Mouse (Mus musculus): ENCODE measurements around the gene Pds5b. TPM values are rescaled to one million over a fixed set of nuclear protein-coding genes. Genes with fewer than 3 reads are reported as not detected.
"Not testable (repeated sequence)": the region's sequence is repeated elsewhere in the genome, so short reads cannot be mapped to it uniquely, and the experiment has no call there.

Gene Pds5b
- polyA plus RNA-seq (2014; fragmentation: Nextera tagmentation; extraction: Ambion mirVana) = 27.1 and 29.5 TPM in 2 replicates

DNA sequence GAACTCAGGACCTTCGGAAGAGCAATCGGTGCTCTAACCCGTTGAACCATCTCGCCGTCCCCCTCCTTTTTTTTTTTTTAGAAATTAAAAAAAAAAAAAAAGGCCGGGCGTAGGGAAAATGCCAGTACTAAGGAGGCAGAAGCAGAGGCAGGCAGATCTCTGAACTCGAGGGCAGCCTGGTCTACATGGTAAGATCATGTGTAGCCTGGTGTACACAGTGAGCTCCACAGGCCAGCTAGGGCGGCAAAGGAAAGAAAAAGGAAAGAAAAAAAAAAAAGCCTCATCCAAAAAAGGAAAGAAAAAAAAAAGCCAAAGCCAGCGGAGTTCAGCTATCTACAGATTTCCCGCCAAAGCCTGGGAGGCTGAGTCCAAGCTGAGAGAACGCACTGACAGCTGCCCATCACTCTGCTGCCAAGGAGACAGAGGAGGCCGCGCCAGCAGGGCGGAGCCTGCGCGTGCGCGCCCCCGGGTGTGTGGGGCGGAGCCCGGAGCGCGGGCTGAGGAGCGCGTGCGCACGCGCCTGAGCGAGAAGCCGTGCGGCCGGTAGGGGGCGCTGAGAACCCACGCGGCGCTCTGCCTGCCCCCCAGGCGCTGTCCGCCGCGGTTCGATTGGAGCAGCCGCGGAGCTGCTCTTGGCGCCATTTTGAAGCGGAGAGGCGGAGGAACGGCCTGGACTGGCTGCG, at the start of gene Pds5b:
Gene Pds5b (plus strand): TSS at position 587 of the 683 bp plus-strand sequence.
- ATAC-seq (replicated peaks; ENCODE audit: low FRiP score) = peak; percentile 97

DNA sequence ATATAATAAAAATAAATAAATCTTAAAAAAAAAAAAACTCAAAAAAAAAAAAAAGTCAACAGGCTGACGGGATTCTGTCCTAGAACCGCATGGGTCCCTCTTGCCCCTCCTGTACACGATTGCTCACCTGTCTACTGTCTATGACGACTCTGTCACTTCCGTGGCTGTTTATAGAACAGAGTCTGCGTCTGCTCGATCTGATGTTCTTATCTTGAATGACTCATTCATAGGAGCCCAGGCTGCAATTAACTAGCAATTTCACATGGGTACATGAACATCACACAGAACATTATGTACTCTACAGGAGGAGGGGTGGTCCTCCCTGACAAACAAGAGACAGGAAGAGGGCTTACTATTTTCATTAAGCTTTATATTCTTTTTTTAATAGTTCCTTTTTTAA, 48.0 kb upstream of the Pds5b start:
- H3K9ac ChIP-seq (ENCODE audit: low read depth, low read length) = no peak overlapping the region
- DNase-seq (ENCODE audit: low spot score) (no peak), ATAC-seq (replicated peaks; ENCODE audit: low FRiP score) (no peak)
- WGBS = 74% methylated on average over 7 of the region's 7 CpGs
- no peaks in the 10 kb centered on the region for H3K4me1 ChIP-seq (replicated peaks; ENCODE audit: control insufficient read depth, insufficient read depth, low read length)
- H3K4me3 ChIP-seq (ENCODE audit: low read depth, low read length) = no peak overlapping the region
- no peak overlapping the region for H3K27ac ChIP-seq (ENCODE audit: low read depth, low read length)
- no peaks in the 10 kb centered on the region for H3K27me3 ChIP-seq (replicated peaks; ENCODE audit: control insufficient read depth, insufficient read depth, low read length)
- H3K9me3 ChIP-seq (ENCODE audit: control insufficient read depth, low read length) = no peaks in the 10 kb centered on the region
- H3K36me3 ChIP-seq (ENCODE audit: control insufficient read depth, insufficient read depth, low read length) = no peaks in the 10 kb centered on the region
- no peak overlapping the region for H3K4me2 ChIP-seq

More for the DNA sequence above, at the start of gene Pds5b:
- Histone ChIP-seq H3K9me3 (ENCODE audit: control insufficient read depth, low read length) (no peaks in the 10 kb centered on the region), H3K4me2 (peak within 1 kb of the TSS; percentile 67), H3K27me3 (replicated peaks; ENCODE audit: control insufficient read depth, insufficient read depth, low read length) (no peaks in the 10 kb centered on the region), H3K4me1 (replicated peaks; ENCODE audit: control insufficient read depth, insufficient read depth, low read length) (peaks cover 6% of the 10 kb centered on the region), H3K4me3 (ENCODE audit: low read depth, low read length) (peak within 1 kb of the TSS; percentile 95), H3K9ac (ENCODE audit: low read depth, low read length) (peak within 1 kb of the TSS; percentile 98), H3K36me3 (ENCODE audit: control insufficient read depth, insufficient read depth, low read length) (no peaks in the 10 kb centered on the region), H3K27ac (ENCODE audit: low read depth, low read length) (peak within 1 kb of the TSS; percentile 92)
- peak; percentile 93 for DNase-seq (ENCODE audit: low spot score)
- 12% methylated on average over 49 of the region's 49 CpGs for WGBS

DNA sequence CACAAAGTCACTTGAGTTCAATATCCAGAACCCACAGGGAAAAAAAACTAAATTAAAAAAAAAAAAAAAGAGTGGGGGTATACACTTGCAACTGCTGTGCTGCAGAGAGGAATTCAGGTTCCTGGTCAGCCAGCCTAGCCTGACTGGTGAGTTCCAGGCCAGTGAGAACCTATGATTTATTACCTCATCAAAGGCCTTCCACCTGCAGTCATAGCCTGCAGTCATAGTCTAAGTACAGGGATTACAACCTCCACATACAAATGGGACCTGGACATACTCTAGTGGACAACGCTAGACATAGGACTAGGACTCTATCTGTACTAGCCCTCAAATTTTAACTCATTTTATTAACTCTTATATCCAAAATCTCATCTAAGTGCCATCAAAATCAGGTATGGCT, 44.3 kb upstream of the Pds5b start:
- no peak for ATAC-seq (replicated peaks; ENCODE audit: low FRiP score)
- WGBS = 80% methylated on average over 1 of the region's 1 CpGs
- no peaks in the 10 kb centered on the region for H3K36me3 ChIP-seq (ENCODE audit: control insufficient read depth, insufficient read depth, low read length)

DNA sequence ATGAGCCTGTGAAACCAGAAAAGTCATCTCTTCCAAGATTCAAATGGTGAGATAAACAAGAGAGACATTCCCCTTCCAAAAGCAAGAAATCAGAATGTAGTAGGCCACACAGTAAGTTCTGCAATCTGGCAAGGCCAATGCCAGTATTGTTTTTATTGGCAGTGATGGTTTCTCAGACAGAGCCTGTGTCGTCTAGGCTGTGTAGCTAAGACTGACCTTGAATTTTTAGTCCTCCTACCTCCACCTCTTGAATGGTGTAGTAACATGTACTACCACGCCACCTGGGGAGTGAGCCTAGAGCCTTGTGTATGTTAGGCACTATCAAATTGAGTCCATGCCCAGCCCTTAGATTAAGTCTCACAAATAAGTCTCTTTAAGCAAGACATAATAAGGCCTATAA, 43.8 kb upstream of the Pds5b start:
- H3K27me3 ChIP-seq (replicated peaks; ENCODE audit: control insufficient read depth, insufficient read depth, low read length) = no peaks in the 10 kb centered on the region
- no peaks in the 10 kb centered on the region for H3K4me1 ChIP-seq (replicated peaks; ENCODE audit: control insufficient read depth, insufficient read depth, low read length)
- H3K9me3 ChIP-seq (ENCODE audit: control insufficient read depth, low read length) = no peaks in the 10 kb centered on the region
- H3K36me3 ChIP-seq (ENCODE audit: control insufficient read depth, insufficient read depth, low read length) = no peaks in the 10 kb centered on the region
- ATAC-seq (replicated peaks; ENCODE audit: low FRiP score) (no peak), DNase-seq (ENCODE audit: low spot score) (no peak)
- H3K4me2 ChIP-seq = no peak overlapping the region
- no peak overlapping the region for H3K27ac ChIP-seq (ENCODE audit: low read depth, low read length)
- H3K9ac ChIP-seq (ENCODE audit: low read depth, low read length) = no peak overlapping the region
- WGBS = 93% methylated on average over 2 of the region's 2 CpGs
- H3K4me3 ChIP-seq (ENCODE audit: low read depth, low read length) = no peak overlapping the region

More for the DNA sequence above, 44.3 kb upstream of the Pds5b start:
- no peak overlapping the region for H3K4me3 ChIP-seq (ENCODE audit: low read depth, low read length)
- DNase-seq (ENCODE audit: low spot score) = no peak
- H3K27me3 ChIP-seq (replicated peaks; ENCODE audit: control insufficient read depth, insufficient read depth, low read length) = no peaks in the 10 kb centered on the region
- no peaks in the 10 kb centered on the region for H3K4me1 ChIP-seq (replicated peaks; ENCODE audit: control insufficient read depth, insufficient read depth, low read length)
- H3K27ac ChIP-seq (ENCODE audit: low read depth, low read length) = no peak overlapping the region
- no peak overlapping the region for H3K4me2 ChIP-seq
- no peak overlapping the region for H3K9ac ChIP-seq (ENCODE audit: low read depth, low read length)
- H3K9me3 ChIP-seq (ENCODE audit: control insufficient read depth, low read length) = no peaks in the 10 kb centered on the region

DNA sequence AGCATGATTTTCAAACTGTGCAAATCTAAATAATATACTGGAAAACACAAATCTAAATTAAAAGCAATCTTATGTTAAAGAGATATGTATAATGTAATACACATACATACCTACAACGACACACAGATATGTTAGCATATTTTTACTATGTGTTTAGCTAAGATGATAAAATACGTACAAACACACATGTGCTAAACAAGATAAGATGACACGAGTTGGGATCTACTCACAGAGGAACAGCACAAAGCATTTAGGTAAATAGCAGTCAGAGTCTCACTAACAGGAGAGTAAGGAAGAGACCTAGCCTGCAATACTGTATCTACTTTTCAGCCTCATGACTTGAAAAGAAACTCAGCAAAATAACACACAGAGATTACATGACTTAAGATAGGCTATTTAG, 32.1 kb upstream of the Pds5b start:
- Histone ChIP-seq H3K4me1 (replicated peaks; ENCODE audit: control insufficient read depth, insufficient read depth, low read length) (no peaks in the 10 kb centered on the region; the same call in 1 of the 2 replicates), H3K9me3 (ENCODE audit: control insufficient read depth, low read length) (no peaks in the 10 kb centered on the region), H3K9ac (ENCODE audit: low read depth, low read length) (no peak overlapping the region), H3K27me3 (replicated peaks; ENCODE audit: control insufficient read depth, insufficient read depth, low read length) (no peaks in the 10 kb centered on the region), H3K4me3 (ENCODE audit: low read depth, low read length) (no peak overlapping the region), H3K4me2 (no peak overlapping the region), H3K27ac (ENCODE audit: low read depth, low read length) (no peak overlapping the region), H3K36me3 (ENCODE audit: control insufficient read depth, insufficient read depth, low read length) (peaks cover 8% of the 10 kb centered on the region; the same call in 1 of the 2 replicates)
- WGBS = 56% methylated on average over 3 of the region's 3 CpGs
- peak; percentile 91 for ATAC-seq (replicated peaks; ENCODE audit: low FRiP score)
- no peak for DNase-seq (ENCODE audit: low spot score)

DNA sequence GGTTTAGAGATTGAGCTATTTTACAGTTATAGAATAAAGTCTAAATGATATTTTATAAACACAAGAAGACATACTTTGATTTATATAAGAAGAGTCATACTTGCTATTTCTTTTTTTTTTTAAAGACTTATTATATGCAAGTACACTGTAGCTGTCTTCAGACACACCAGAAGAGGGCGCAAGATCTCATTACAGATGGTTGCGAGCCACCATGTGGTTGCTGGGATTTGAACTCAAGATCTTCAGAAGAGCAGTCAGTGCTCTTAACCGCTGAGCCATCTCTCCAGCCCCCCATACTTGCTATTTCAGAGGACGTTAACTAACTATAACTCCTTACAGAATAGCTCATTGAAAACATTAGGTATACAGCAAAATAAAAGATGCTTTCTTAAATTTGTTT, 30.1 kb upstream of the Pds5b start:
- ATAC-seq (replicated peaks; ENCODE audit: low FRiP score); H3K36me3 ChIP-seq (ENCODE audit: control insufficient read depth, insufficient read depth, low read length): not testable (repeated sequence)
- whole genome bisulfite sequencing = 92% methylated on average over 4 of the region's 4 CpGs

DNA sequence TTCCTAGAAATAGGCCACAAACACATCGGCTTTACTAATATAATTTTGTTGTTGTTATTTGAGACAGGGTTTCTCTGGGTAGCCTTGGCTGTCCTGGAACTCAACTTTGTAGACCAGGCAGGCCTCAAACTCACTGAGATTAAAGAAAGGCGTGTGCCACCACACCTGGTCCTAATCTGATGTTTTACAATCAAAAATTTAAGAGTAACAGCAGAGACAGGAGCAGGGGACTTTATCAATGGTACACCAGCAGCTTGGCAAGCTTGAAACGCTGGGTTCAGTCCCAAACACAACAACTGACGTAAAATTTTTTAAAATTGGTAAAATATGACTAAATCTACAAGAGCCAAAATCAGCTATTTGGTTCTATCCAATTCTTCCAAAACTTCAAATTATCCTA, 28.6 kb upstream of the Pds5b start:
- Histone ChIP-seq H3K4me3 (ENCODE audit: low read depth, low read length) (no peak overlapping the region), H3K9me3 (ENCODE audit: control insufficient read depth, low read length) (no peaks in the 10 kb centered on the region), H3K27ac (ENCODE audit: low read depth, low read length) (no peak overlapping the region), H3K9ac (ENCODE audit: low read depth, low read length) (no peak overlapping the region), H3K4me2 (no peak overlapping the region), H3K4me1 (replicated peaks; ENCODE audit: control insufficient read depth, insufficient read depth, low read length) (no peaks in the 10 kb centered on the region; the same call in 1 of the 2 replicates), H3K36me3 (ENCODE audit: control insufficient read depth, insufficient read depth, low read length) (peaks cover 5% of the 10 kb centered on the region; the same call in 1 of the 2 replicates), H3K27me3 (replicated peaks; ENCODE audit: control insufficient read depth, insufficient read depth, low read length) (no peaks in the 10 kb centered on the region)
- DNase-seq (ENCODE audit: low spot score) (no peak), ATAC-seq (replicated peaks; ENCODE audit: low FRiP score) (peak; percentile 51; the same call in 1 of the 2 replicates)
- 72% methylated on average over 4 of the region's 4 CpGs for WGBS

More for the DNA sequence above, 30.1 kb upstream of the Pds5b start:
- H3K4me1 ChIP-seq (replicated peaks; ENCODE audit: control insufficient read depth, insufficient read depth, low read length); DNase-seq (ENCODE audit: low spot score); H3K27me3 ChIP-seq (replicated peaks; ENCODE audit: control insufficient read depth, insufficient read depth, low read length); H3K4me2 ChIP-seq; H3K27ac ChIP-seq (ENCODE audit: low read depth, low read length); H3K9ac ChIP-seq (ENCODE audit: low read depth, low read length); H3K9me3 ChIP-seq (ENCODE audit: control insufficient read depth, low read length); H3K4me3 ChIP-seq (ENCODE audit: low read depth, low read length): not testable (repeated sequence)

DNA sequence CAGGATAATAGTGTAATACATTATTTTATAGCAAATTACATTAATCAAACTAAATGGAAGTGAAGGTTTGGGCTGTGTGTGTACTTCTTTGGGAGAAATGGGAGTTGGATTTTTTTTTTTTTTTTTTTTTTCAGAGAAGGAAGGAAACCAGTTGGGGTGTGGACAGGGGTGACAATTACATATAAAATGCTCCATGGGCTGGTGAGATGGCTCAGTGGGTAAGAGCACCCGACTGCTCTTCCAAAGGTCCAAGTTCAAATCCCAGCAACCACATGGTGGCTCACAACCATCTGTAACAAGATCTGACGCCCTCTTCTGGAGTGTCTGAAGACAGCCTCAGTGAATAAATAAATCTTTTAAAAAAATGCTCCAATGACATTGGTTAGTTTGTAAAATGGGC, 21.0 kb upstream of the Pds5b start:
- 85% methylated on average over 2 of the region's 2 CpGs for WGBS
- Histone ChIP-seq H3K4me2 (no peak overlapping the region), H3K4me1 (replicated peaks; ENCODE audit: control insufficient read depth, insufficient read depth, low read length) (no peaks in the 10 kb centered on the region; the same call in 1 of the 2 replicates), H3K4me3 (ENCODE audit: low read depth, low read length) (no peak overlapping the region), H3K9me3 (ENCODE audit: control insufficient read depth, low read length) (no peaks in the 10 kb centered on the region), H3K36me3 (ENCODE audit: control insufficient read depth, insufficient read depth, low read length) (peaks cover 5% of the 10 kb centered on the region; the same call in 1 of the 2 replicates), H3K9ac (ENCODE audit: low read depth, low read length) (no peak overlapping the region), H3K27ac (ENCODE audit: low read depth, low read length) (no peak overlapping the region), H3K27me3 (replicated peaks; ENCODE audit: control insufficient read depth, insufficient read depth, low read length) (no peaks in the 10 kb centered on the region)
- DNase-seq (ENCODE audit: low spot score) (no peak), ATAC-seq (replicated peaks; ENCODE audit: low FRiP score) (no peak)

DNA sequence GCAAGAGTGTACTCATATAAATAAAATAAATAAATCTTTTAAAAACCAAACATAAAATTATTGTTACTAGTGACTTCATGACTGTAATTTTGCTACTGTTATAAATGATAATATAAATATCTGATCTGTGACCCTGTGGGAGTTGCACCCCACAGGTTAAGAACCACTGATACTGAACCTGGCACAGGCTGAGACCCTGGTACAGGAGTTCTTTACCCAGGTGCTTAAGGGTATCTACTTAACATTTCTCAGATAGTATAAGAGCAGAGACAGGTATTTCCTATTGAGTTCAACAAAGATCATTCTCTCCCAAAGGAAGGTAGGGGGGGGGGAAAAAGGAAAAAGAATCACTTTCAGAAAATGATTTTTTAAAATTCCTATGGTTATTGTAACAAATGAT, 19.0 kb upstream of the Pds5b start:
- Histone ChIP-seq H3K4me2 (no peak overlapping the region), H3K27ac (ENCODE audit: low read depth, low read length) (no peak overlapping the region), H3K27me3 (replicated peaks; ENCODE audit: control insufficient read depth, insufficient read depth, low read length) (no peaks in the 10 kb centered on the region), H3K9ac (ENCODE audit: low read depth, low read length) (no peak overlapping the region), H3K4me3 (ENCODE audit: low read depth, low read length) (no peak overlapping the region), H3K36me3 (ENCODE audit: control insufficient read depth, insufficient read depth, low read length) (peaks cover 2% of the 10 kb centered on the region; the same call in 1 of the 2 replicates), H3K4me1 (replicated peaks; ENCODE audit: control insufficient read depth, insufficient read depth, low read length) (peaks cover under 1% of the 10 kb centered on the region; the same call in 1 of the 2 replicates), H3K9me3 (ENCODE audit: control insufficient read depth, low read length) (no peaks in the 10 kb centered on the region)
- ATAC-seq (replicated peaks; ENCODE audit: low FRiP score) = no peak
- DNase-seq (ENCODE audit: low spot score) = no peak
